Mouse (Mus musculus) bone marrow, adult 2 months (tissue): ENCODE measurements around the gene Med12l.

Source experiments
- CTCF ChIP-seq: fragments of 200-500 bp; IDR thresholded peaks from 2 replicates; pipeline ENCODE4 v1.5.1; 2011; ENCODE audit warnings: low read length, control low read depth; ENCODE audit not compliant: control insufficient read depth, insufficient read depth
- POLR2A ChIP-seq: fragments of 200-500 bp; IDR thresholded peaks from 2 replicates; pipeline ENCODE4 v1.6.1; 2011; ENCODE audit warnings: low read depth, mild to moderate bottlenecking, control low read depth, low read length, borderline replicate concordance; ENCODE audit not compliant: control insufficient read depth

DNA sequence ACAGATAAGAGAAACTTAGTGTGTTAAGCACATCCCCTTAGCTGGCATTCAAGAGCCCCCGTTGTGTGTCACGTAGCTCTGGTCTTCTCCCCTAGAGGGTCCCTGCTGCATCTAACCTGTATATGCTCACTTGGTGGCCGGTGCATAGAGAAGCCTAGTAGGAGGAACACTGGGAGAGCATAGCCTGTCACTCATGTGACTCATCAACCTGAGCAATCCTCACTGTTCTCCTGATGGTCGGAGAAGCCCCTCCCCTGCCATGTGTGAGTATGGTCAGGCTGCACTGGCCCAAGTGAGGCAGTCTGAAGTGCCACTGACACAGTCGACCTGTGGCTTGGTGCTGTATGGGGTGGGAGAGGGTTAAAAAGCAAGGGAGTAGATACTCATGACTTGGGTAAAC is 119.4 kb downstream of the Med12l start:
- no peak for TF ChIP-seq CTCF
- TF ChIP-seq POLR2A: no peak
